Mouse (Mus musculus) lung, adult 2 months (tissue): ENCODE data around the gene Slco3a1.

Experiments used
- CTCF ChIP-seq: fragments of 200-500 bp; IDR thresholded peaks from 2 replicates; pipeline ENCODE4 v1.5.1; 2011; ENCODE audit warnings: mild to moderate bottlenecking, low read length, control low read depth; ENCODE audit not compliant: insufficient read depth
- POLR2A ChIP-seq: fragments of 200-500 bp; IDR thresholded peaks from 2 replicates; pipeline ENCODE4 v1.6.1; 2011; ENCODE audit warnings: low read depth, mild to moderate bottlenecking, control low read depth, low read length, borderline replicate concordance; ENCODE audit errors: extremely low read depth

DNA sequence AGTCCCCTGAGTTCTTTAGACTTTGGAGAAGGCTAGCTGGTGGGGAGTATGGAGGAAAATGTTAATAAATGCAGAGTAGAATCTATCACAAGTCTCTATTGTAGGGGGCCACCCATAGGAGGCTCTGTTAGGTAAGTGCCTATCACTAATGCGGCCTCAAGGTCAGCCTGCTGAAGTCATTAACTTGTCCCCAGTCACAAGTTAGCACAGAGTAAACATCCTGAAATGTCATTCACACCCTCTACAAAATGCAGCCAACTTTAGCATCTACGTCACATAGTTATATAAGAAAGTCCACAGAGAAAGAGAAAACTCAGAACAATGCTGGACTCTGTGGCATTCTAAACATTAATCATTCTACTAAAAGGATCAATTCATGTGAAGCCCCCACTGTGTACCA is 173.5 kb downstream of the Slco3a1 start:
- TF ChIP-seq POLR2A (no peak), CTCF (no peak)
